Mouse (Mus musculus) kidney, postnatal 0 days (tissue): ENCODE measurements around the gene Arid3a. TPM values are rescaled to one million over a fixed set of nuclear protein-coding genes. Genes with fewer than 3 reads are reported as not detected.
"Not testable (repeated sequence)": the region's sequence is repeated elsewhere in the genome, so short reads cannot be mapped to it uniquely, and the experiment has no call there.

Experiments used
- ATAC-seq: fragments of 200-750 bp; cut with Nextera tagmentation; replicated peaks from 2 replicates; pipeline ENCODE4 v1.8.0; 2017; ENCODE audit warnings: low read depth, moderate number of reproducible peaks, moderate TSS enrichment, moderate library complexity; ENCODE audit not compliant: low FRiP score
- DNase-seq: peaks from one replicate; pipeline ENCODE4 v3.0.0-alpha.2; 2016; ENCODE audit warnings: low spot score
- H3K27ac ChIP-seq: fragments of 300-500 bp; sonication (generic); 2 replicates; pipeline ENCODE4 v1.5.1; 2014; ENCODE audit warnings: mild to moderate bottlenecking
- H3K27me3 ChIP-seq: fragments of 300-500 bp; sonication (generic); 2 replicates; pipeline ENCODE4 v1.6.1; 2014; ENCODE audit warnings: low read length, mixed read lengths; ENCODE audit not compliant: insufficient read depth
- H3K36me3 ChIP-seq: fragments of 300-500 bp; sonication (generic); 2 replicates; pipeline ENCODE4 v1.6.1; 2014; ENCODE audit warnings: low read length, mixed read lengths; ENCODE audit not compliant: insufficient read depth
- H3K4me1 ChIP-seq: fragments of 300-500 bp; sonication (generic); replicated peaks from 2 replicates; pipeline ENCODE4 v1.6.1; 2014; ENCODE audit warnings: antibody characterized with exemption, low read length, mixed read lengths; ENCODE audit not compliant: insufficient read depth
- H3K4me2 ChIP-seq: fragments of 300-500 bp; sonication (generic); 2 replicates; pipeline ENCODE4 v1.6.1; 2014; ENCODE audit warnings: mild to moderate bottlenecking, low read length, moderate library complexity, mixed read lengths
- H3K4me3 ChIP-seq: fragments of 300-500 bp; sonication (generic); replicated peaks from 2 replicates; pipeline ENCODE4 v1.5.1; 2014; ENCODE audit warnings: low read depth, low read length
- H3K9ac ChIP-seq: fragments of 300-500 bp; sonication (generic); 2 replicates; pipeline ENCODE4 v1.6.1; 2014; ENCODE audit warnings: low read depth, low read length
- H3K9me3 ChIP-seq: fragments of 300-500 bp; sonication (generic); replicated peaks from 2 replicates; pipeline ENCODE4 v1.6.1; 2016; ENCODE audit warnings: low read length, inconsistent platforms, mixed read lengths
- CTCF ChIP-seq: IDR thresholded peaks from 2 replicates; pipeline ENCODE4 v1.5.1; 2016; ENCODE audit warnings: antibody characterized with exemption, low read depth, mild to moderate bottlenecking, moderate library complexity
- WGBS: fragments of 180-500 bp; shearing (Covaris S2); extraction: QIAGEN DNeasy Blood & Tissue Kit; methylation state at CpG from one replicate; pipeline ENCODE4 v1.1.7; 2014; 5-methylcytosine and 5-hydroxymethylcytosine counted together
- polyA plus RNA-seq: library from polyadenylated mRNA; unstranded; fragments of >200 nt; fragmentation: Nextera tagmentation; extraction: Ambion mirVana; gene quantifications from 2 replicates; pipeline ENCODE4 v1.2.1, GENCODE M21; 2015

Arid3a gene
- polyA plus RNA-seq, 1 experiment from 2014 or later = 4.1 TPM

DNA sequence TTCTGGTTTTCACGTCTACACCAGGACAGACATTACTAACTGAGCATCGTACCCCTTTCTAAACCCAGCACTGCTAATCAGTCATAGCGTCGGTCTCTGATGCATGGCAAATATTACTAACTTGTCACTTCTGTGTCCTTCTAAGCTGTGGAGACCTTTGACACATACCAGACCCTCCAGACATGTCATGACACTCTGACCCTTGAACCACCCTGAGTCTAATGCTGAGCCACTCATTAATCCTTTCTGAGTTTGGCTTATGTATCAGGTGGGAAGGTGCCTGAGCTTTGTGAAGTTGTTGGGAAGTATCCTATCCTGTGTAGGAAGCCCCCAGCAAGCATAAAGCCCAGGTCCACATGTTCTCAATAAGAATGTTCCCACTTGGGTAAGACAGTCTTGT, 23.0 kb downstream of the Arid3a start:
- H3K36me3 ChIP-seq = peaks cover 37% of the 10 kb centered on the region
- no peak for TF ChIP-seq CTCF
- H3K27me3 ChIP-seq = no peaks in the 10 kb centered on the region
- no peak overlapping the region for H3K27ac ChIP-seq
- H3K9me3 ChIP-seq = no peaks in the 10 kb centered on the region
- DNase-seq (no peak), ATAC-seq (no peak)
- 88% methylated on average over 4 of the region's 4 CpGs for WGBS
- H3K4me2 ChIP-seq = no peak overlapping the region
- peaks cover 11% of the 10 kb centered on the region; the same call in 1 of the 2 replicates for H3K4me1 ChIP-seq
- H3K4me3 ChIP-seq = no peak overlapping the region
- no peak overlapping the region for H3K9ac ChIP-seq

DNA sequence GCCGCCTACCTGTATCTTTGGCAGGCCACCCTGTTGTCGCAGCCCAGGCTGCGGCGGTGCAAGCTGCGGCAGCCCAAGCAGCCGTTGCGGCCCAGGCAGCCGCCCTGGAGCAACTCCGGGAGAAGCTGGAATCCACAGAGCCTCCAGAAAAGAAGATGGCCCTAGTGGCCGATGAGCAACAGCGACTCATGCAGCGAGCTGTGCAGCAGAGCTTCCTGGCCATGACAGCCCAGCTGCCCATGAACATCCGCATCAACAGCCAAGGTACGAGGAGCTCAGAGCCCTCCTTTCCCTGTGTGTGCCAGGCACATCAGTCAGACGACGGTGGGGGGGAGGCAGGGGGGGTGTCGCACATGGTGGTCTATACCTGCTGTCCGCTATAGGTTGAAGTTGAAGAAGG, 23.8 kb downstream of the Arid3a start:
- H3K4me3 ChIP-seq = no peak overlapping the region
- H3K27ac ChIP-seq = no peak overlapping the region
- H3K27me3 ChIP-seq = no peaks in the 10 kb centered on the region
- H3K9me3 ChIP-seq = no peaks in the 10 kb centered on the region
- peaks cover 11% of the 10 kb centered on the region; the same call in 1 of the 2 replicates for H3K4me1 ChIP-seq
- WGBS = 86% methylated on average over 18 of the region's 18 CpGs
- H3K36me3 ChIP-seq = peaks cover 37% of the 10 kb centered on the region
- no peak for TF ChIP-seq CTCF
- DNase-seq (no peak), ATAC-seq (no peak)
- no peak overlapping the region for H3K4me2 ChIP-seq
- H3K9ac ChIP-seq = no peak overlapping the region

DNA sequence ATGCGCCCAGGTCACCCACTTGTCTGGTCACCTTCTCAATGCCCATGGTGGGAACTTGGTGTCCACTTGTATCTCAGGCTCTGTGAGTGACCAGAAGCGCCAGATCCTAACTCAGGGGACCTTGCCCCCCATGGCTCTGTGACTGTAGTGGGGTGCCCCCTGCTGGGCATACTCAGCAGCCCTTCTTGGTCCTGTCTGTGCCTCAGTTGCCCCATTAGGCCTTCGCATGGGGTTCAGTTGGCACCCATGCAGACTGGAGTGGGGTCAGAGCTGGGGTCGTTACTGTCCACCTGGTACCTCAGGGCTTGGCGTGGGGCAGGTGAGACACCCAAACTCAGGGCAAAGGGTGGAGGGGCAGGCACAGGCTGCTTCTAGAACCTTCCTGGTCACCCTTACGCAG, 27.1 kb downstream of the Arid3a start:
- no peaks in the 10 kb centered on the region for H3K27me3 ChIP-seq
- H3K4me3 ChIP-seq = no peak overlapping the region
- H3K4me2 ChIP-seq = no peak overlapping the region
- no peaks in the 10 kb centered on the region; the same call in 1 of the 2 replicates for H3K4me1 ChIP-seq
- 91% methylated on average over 6 of the region's 6 CpGs for WGBS
- H3K36me3 ChIP-seq = peaks cover 32% of the 10 kb centered on the region
- DNase-seq (no peak), ATAC-seq (no peak)
- TF ChIP-seq CTCF = peak; percentile 75
- H3K9ac ChIP-seq = no peak overlapping the region
- H3K27ac ChIP-seq = no peak overlapping the region
- H3K9me3 ChIP-seq = no peaks in the 10 kb centered on the region

DNA sequence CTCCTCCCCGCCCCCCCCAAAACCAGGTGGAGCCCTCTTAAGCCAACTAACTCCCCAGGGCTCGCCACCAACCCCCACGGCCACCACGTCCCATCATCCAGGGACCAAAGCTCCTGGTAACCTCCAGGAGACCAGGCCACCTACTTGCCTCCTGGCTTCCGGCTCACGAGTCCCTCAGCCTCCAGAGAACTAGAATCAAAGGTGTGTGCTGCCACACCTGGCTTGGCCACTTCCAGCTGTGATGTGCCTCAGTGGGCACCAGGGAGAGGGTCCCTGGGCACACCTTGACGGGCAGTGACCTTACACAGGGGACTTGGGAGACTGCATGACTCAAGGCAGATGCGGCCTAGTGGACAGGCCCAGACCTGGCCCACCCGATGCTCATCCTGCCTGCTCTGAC, 28.8 kb downstream of the Arid3a start:
- Histone ChIP-seq H3K36me3 (peaks cover 16% of the 10 kb centered on the region; the same call in 1 of the 2 replicates), H3K4me2 (no peak overlapping the region), H3K4me3 (no peak overlapping the region), H3K27me3 (no peaks in the 10 kb centered on the region), H3K4me1 (peaks cover 3% of the 10 kb centered on the region), H3K9ac (no peak overlapping the region), H3K9me3 (no peaks in the 10 kb centered on the region), H3K27ac (no peak overlapping the region)
- ATAC-seq (no peak), DNase-seq (no peak)
- TF ChIP-seq CTCF = no peak
- 71% methylated on average over 9 of the region's 9 CpGs for WGBS

DNA sequence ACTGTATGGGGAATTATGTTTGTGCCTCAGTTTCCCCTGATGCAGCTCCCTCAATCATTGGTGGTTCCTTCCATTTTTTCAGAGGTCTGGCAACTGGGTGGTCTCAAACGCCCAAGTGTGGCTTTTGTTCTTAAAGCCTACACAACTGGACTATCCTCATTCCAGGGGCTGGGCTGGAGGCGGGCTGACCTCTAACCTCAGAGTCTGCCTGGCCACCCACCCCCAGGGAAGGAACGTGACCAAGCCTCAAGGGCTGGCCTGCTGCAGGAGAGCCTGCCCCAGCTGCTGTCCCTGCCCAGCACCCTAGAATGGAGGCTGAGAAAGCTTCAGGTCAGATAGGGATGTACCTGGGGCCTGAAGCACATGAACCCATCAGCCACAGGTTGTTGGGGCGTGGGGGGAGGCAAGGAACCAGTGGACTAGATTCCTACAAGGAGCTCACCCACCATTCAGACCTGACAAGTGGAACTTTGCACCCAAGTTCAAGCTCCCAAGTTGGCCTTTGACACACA, 29.9 kb downstream of the Arid3a start:
- no peak for DNase-seq
- peaks cover 6% of the 10 kb centered on the region; the same call in 1 of the 2 replicates for H3K36me3 ChIP-seq

DNA sequence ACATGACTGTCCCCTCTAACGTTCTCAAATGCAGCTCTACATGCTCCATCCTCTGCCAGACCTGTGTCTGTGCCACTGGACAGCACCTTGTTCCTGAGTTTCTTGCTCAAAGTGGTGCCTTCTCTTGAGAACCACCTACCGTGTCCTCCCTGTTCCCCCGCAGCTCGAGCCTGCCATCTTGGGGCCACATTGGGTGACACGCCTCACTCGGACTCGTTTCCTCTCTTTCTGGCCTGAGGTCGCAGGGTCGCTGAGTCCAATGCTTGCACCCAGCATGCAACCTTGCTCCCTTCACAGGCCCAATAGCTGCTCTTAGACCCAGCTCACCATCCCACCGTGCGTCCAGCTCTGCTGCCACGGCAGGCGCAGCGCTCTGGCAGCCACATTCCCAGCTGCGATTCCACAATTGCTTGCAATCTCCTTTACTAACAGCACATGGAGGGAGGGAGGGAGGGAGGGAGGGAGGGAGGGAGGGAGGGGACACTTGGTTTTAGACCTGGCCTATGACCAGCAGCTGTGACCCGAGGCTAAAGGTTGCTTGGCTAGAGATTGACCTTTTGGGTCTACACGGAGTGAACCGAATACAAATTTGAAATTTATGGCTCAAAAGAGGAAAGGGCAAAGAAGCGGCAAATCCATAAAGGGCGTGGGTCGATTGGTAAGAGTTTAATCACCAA, 31.4 kb downstream of the Arid3a start:
- ATAC-seq (peak; percentile 15; the same call in 1 of the 2 replicates), DNase-seq (peak; percentile 92)
- no peaks in the 10 kb centered on the region for H3K9me3 ChIP-seq
- H3K4me3 ChIP-seq = no peak overlapping the region
- peaks cover 8% of the 10 kb centered on the region; the same call in 1 of the 2 replicates for H3K36me3 ChIP-seq
- no peak overlapping the region for H3K27ac ChIP-seq
- TF ChIP-seq CTCF = peak; percentile 94
- H3K27me3 ChIP-seq = no peaks in the 10 kb centered on the region
- H3K4me1 ChIP-seq = peaks cover 6% of the 10 kb centered on the region
- H3K9ac ChIP-seq = no peak overlapping the region
- H3K4me2 ChIP-seq = peak overlapping the region; percentile 37
- WGBS = 7% methylated on average over 21 of the region's 21 CpGs

More for the DNA sequence above, 29.9 kb downstream of the Arid3a start:
- Histone ChIP-seq H3K4me2 (no peak overlapping the region), H3K27me3 (no peaks in the 10 kb centered on the region), H3K27ac (no peak overlapping the region), H3K9ac (no peak overlapping the region), H3K4me1 (peaks cover 6% of the 10 kb centered on the region), H3K9me3 (no peaks in the 10 kb centered on the region), H3K4me3 (no peak overlapping the region)
- no peak for TF ChIP-seq CTCF
- WGBS = 34% methylated on average over 4 of the region's 4 CpGs
- ATAC-seq = no peak

DNA sequence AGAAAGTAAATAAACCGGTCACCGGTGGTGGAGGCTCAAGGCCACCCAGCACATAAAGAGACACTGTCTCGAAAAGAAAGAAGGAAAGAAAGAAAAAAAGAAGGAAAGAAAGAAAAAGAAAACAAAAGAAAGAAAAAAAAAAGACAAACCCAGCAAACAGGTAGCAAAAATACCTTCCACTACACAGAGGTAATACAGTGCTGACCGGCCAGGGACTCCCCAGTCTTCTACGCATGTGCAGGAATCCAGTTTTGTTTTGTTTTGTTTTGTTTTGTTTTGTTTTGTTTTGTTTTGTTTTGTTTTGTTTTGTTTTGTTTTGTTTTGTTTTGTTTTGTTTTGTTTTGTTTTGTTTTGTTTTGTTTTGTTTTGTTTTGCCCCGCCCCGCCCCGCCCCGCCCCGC, 32.6 kb downstream of the Arid3a start:
- H3K27ac ChIP-seq, H3K4me1 ChIP-seq, H3K9me3 ChIP-seq, DNase-seq, H3K9ac ChIP-seq, H3K36me3 ChIP-seq, ATAC-seq, H3K27me3 ChIP-seq: not testable (repeated sequence)
- Histone ChIP-seq H3K4me3 (peak overlapping the region; percentile 92), H3K4me2 (peak overlapping the region; percentile 89)
- WGBS = 27% methylated on average over 10 of the region's 10 CpGs
